Mouse (Mus musculus) T-helper 1 cell (primary cell): ENCODE measurements around the gene Nrp2.

ENCODE experiments used
- in situ Hi-C: fragments of 300-600 bp; cut with MboI, MseI; formaldehyde crosslinking; loops from one replicate; pipeline ENCODE4 v1.15.1; 2025; ENCODE audit warnings: high pct_unique_total_duplicates

Gene Nrp2

DNA sequence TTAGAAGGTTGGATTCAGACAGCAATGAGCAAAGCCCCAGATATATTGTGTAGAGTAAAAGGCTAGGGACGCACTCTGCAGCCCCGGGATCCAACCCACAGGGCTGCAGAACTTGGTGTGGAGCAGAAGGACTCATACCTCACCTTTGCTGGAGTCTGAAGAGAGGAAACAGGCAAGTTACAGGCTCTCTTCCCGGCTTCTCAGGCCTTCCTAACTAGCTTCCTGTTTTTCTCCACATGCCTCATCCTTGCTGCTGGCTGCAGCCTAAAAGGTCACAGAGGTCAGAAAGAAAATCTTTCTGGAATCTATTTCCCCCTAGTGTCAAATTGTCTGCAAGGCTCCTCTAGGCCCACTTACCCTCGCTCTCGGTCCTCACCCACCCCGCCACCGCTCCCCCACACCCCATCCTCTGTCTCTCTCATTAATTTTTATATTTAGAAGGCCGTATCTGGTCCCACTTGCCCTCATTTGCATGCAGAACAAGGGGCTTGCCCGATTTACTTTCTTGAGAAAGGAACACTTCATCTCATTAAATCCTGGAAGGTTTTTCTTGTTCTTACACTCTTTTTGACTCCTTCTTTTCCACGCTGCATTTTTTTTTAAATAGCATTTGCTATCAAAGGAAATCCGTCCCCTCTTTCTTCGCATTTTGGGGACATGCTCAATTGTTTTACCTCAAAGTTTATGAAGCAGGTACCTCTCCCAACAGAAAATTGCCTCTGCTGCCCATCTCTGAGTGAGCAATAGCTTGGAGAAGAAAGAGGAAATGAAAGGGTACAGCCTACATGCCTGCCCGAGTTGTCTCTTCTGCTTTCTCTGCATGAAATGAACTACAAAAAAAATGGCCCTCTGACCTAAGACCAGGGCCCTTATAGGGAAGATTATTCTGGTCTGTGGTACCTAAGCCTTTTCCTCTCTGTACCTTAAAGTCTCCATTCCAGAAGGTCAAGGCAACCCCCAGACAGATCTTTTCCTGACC, 17.9 kb downstream of the Nrp2 start:
- in situ Hi-C loops: loop anchor here (25.0 kb wide), 1 partner anchor 1584 kb away; no protein-coding TSS in a partner anchor

DNA sequence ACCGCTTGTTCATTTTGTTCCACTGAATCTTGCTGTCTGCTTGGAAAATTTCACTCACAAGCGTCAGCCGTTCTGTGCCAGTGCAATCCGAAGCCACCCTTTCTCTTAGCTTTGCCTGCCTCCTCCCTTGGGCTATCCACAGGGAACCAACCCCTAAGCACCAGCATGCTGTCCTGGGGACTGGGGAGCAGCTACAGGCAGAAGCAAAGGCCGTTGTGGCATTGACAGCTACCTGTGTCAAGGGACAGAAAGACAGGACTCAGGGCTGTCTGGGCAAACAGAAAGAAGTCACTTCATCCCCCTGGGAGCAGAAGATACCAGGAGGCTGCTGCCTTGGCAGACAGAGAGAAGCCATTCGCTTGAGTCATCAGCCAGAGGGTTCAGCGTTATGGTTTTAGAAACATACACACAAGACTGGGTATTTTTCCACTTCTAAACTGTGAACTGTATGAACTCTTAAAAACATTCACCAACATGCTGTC, 18.7 kb downstream of the Nrp2 start:
- in situ Hi-C loops: loop anchor here (25.0 kb wide), 1 partner anchor 1584 kb away; no protein-coding TSS in a partner anchor

DNA sequence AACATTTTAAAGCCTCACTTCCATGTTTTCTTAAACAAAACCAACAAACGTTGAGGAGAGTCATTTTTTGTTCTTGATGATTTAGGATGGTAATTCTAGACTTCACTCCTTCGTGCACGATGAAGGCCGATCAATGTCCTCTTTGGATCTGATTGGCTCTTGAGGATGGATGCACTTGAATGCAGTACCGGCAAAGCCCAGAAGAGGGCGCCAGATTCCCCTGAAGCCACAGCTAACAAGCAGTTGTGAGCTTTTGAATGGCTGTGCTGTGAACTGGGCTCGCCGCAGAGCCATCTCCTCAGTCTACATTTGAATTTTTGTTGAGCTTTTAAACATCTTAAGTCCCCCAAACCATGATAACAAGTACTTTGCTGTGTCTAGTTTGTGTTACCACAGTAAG, 19.4 kb downstream of the Nrp2 start:
- in situ Hi-C loops: loop anchor here (25.0 kb wide), 1 partner anchor 1585 kb away; no protein-coding TSS in a partner anchor

DNA sequence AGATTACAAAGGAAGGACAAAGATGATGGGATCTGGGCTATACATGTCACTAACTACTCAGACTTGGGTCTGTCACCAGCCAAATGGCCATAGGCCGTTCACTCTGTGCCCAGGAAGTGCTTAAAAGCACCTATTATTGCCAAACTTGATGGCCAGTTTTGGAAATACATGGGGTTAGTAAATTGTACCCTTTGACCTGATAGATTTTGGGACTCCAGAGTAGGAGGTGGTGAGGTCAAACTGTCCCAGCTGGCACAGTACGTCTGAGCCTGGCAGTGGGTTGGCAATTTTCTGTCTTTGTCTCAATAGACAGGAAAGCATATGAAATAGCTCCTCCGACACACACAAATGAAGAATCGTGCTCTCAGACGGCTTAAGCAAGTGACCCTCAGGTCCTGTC, 20.8 kb downstream of the Nrp2 start:
- in situ Hi-C loops: loop anchor here (25.0 kb wide), 1 partner anchor 1587 kb away; no protein-coding TSS in a partner anchor

DNA sequence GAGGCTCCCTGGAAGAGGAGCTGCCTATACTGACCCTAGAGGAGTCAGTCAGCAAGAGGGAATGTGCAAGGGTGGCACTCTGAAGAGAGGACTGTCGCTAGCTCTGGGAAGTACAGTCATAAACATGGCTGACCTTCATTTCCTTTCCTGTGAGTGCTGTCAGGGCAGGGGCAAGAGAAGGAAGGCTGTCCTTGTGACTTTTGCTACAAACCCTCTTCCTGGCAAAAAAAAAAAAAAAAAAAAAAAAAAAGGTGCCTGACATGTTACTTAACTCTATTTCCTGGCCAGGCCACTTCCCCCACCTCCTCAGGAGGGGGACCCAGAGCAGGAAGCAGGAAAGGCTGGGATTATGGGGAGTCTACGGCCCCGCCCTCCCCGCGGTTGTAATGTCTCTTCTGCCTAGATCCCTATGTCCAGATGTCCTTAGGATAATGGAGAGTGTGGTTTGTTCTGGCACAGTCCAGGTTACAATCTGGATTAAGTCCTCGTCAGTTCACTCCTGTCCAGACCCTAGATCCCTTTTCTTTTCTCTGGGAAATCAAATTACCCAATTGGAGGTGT, 21.5 kb downstream of the Nrp2 start:
- in situ Hi-C loops: loop anchor here (25.0 kb wide), 1 partner anchor 1587 kb away; no protein-coding TSS in a partner anchor

DNA sequence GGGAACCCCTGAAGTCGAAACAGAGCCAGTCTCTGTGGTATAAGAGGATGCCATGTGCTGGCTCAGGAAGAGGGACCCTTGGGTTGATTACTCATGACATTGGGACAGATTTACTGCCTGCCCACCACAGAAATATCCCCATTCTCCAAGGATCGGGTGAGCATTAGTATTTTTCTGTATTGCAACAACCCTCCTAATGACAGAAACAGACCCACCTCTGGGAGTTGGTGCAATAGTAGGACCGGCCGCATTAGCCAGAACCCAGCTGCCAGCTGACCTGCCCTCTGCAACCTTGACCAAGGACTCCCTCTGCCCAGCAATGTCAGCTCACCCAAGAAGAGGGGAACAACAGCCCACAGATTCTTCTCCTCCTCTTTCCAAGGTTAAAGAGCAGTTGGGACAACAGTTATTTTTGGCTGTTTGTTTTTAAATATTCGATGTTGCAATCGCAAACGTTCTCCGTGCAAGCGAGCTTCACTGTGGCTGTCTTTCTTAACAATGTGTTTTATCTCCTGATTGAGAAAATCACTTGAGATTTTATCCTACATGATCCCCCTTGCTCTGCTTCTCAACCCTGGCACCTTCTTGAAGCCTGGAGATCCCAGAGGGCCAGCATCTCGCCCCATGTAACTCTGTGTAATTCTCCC, 22.1 kb downstream of the Nrp2 start:
- in situ Hi-C loops: no loop called here

DNA sequence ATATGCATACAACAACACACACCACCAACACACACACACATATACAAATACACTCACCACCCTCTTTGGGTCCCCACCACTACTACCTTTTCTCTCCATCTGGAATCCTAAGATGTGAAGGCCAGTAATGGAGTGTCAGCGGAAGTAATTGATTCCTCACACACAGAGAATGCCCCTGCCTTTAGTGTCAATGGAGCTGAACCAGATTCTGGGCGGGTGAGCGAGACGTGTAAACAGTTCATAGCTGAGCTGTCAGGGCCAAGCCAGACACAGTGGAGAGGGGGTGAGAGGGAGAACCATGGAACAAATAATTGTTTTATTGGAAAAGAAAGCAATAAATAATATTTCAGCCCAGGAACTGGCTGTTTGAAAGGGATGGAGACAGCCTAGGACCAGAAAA, 24.1 kb downstream of the Nrp2 start:
- in situ Hi-C loops: no loop called here

DNA sequence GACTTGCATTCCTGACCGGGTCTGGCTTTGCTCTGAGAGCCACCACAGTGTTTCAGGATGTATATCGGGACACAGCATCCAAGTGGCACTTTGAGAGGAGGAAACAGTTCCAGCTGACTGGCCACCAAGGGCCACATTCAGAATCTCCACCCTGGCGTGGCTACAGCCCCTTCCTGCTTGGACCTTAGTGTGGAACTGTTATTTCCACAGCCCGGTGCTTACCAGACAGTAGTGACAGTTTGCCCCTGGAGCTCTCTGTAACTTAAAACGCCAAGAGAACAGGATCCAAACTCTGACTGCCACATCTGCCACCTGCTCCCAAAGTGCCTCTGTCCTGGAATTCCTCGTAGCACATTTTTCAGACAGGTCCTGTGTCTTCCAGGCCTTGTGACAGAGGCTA, 25.3 kb downstream of the Nrp2 start:
- in situ Hi-C loops: no loop called here

DNA sequence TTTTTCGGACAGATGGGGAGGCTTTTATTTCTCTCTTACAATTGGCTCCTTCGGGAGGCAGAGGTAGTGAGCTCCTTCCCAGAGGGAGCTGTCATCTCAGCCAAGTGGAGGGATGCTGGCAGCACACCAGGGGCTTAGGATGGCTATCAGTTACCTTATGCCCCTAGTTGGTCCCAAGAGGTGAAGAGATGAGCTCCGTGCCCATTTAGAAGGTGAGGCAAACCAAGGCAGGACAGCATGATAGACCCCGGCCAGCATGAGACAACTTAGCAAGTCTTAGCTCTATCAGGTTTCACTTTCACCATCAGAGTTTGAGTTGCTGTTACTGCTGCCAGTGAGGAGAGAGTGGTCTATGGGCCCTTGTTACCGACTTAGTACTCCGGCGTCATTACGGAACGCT, 25.8 kb downstream of the Nrp2 start:
- in situ Hi-C loops: no loop called here

DNA sequence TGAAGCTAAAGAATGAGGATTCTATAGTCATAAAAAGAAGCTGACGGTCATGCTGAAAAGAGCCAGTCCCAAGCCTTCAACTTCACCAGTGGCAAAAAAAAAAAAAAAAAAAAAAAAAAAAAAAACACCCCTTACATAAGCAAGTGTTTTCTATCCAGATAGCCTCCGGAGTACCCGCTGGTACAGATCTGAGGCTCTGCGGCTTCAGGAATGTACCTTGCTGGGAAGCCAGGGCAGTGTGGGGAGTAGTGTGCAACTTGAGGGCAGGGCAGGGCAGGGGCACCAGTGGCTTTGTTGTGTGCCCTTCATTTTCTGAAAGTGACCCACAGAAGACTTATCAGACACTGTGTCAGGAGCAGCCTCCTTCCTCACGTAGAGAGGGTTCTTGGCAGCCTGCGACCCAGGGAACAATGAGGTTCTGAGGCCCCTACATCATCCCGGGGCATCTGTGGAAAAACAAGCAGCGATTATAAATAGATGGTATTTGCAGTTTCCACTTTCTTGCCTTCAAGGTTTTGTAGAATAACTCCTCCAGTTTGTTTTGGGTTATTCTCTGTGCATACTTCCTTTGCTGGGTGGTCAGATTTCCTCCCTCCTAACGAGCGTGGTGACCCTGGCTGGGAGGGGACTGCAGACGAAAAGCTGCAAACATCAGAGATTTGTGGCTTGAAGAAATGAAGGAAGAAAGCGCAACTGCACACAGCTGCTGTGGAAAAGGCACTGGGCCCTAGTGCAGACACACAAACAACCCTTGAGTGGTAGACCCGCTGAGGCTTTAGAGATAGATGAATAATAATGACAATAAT, 26.5 kb downstream of the Nrp2 start:
- in situ Hi-C loops: no loop called here

DNA sequence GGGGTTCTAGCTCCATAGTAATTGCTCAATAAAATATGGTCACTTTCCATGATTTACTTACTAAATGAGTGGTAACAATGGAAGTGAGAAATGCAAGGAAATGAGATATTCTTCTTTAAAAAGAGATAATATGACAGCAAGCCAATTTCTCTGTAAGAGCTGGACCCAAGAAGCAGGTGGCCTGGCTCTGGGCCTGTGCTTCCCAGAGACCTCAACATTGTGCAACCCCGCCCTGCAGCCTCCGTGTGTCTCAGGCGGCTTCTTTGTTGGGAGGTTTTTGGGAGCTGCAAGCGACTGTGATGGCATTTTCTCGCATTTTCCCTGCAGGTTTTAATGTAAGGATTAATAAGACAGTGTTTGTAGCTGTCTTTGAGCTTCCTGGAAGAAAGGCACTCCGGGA, 29.0 kb downstream of the Nrp2 start:
- in situ Hi-C loops: no loop called here

DNA sequence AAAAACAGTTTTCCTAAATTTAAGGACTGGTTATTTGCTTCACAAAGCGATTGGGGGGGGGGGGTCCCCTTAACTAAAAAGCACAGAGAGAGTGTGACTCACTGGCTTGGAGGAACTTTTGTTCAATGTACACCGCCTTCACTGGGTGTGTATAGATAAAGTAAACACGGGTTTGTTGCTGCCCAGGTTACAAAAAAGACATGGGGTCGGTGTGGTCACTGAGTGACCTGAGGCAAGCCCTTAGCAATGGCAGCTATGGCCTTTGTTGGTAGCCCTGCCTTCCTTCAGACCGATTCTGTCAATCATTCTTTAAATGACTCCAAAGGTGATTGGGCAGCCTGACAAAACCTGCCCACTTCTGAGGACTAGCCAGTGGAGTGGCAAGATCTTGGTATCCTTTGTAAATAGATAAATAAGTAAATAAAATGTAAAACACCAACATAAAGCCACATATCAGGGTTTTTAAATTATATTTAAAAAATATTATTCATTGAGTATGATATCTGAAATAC, 31.4 kb downstream of the Nrp2 start:
- in situ Hi-C loops: no loop called here

DNA sequence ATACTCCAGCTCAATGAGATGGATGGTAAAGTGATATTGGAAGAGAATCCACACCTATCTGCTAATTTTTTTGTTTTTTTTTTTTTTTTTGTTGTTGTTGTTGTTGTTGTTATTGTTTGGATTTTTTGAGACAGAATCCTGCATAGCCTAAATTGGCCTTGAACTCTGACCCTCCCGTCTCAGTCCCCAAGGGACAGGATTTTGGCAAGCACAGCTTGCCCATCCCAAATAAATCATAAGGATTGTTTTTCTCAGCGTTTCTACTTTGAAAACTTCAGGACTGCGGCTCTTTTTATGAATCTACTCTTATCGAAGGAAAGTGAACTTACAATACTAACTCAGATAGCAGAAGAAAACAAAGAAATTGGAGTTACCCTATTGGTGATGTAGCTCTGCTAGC, 31.9 kb downstream of the Nrp2 start:
- in situ Hi-C loops: no loop called here

DNA sequence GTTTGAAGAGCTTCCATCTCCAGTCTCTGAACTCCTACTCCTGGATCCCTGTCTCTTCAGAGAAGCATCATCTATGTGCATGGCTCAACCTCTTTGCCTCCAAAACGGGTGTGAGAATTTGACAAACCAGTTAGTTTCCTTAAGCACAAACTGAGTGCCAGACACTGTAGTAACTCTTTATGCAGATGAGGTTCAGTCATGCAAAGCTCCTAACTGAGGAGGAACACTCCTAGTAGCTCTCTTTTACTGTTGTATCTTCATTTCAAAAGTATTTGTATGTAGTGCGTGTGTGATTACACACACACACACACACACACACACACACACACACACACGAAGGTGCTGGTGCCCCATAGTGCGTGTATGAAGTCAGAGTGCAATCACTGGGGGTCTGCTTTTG, 32.8 kb downstream of the Nrp2 start:
- in situ Hi-C loops: no loop called here

DNA sequence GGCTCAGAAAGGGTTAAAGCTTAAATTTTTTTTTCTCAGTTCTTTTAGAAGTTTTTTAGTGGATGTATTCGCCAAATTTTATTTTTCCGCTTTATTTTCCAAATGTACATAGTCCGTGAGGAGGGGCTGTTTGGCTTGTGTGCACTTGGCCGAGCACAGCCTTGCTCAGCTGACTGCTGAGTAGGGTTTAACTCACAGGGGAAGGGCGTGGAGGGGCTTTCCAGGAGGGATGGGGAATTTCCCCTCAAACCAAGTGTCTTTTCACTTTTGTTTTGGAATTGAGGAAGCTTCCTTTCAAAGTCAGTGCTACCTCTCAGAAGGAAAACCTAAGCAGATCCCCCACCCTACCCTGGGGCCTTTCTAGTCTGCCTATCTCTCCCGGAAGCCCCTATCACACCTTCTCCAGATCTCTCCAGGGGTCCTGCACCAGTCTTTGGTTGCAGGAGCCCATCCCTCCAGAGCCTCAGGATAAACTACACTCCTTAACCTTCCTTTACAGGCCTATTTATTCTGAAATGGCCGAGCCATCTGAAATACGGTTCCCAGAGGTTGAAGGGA, 33.4 kb downstream of the Nrp2 start:
- in situ Hi-C loops: no loop called here

DNA sequence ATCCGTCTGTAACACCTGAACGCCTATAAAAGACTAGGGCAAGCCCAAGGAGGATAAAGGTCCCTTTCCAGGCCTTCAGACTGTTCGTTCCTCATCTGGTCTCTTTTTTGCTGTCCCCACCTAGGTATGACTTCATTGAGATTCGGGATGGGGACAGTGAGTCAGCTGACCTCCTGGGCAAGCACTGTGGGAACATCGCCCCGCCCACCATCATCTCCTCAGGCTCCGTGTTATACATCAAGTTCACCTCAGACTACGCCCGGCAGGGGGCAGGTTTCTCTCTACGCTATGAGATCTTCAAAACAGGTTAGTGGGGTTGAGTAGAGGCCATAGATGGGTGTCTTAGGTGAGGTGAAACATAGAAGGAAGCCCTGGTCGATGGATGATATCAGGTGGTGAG, 35.1 kb downstream of the Nrp2 start:
- in situ Hi-C loops: no loop called here

DNA sequence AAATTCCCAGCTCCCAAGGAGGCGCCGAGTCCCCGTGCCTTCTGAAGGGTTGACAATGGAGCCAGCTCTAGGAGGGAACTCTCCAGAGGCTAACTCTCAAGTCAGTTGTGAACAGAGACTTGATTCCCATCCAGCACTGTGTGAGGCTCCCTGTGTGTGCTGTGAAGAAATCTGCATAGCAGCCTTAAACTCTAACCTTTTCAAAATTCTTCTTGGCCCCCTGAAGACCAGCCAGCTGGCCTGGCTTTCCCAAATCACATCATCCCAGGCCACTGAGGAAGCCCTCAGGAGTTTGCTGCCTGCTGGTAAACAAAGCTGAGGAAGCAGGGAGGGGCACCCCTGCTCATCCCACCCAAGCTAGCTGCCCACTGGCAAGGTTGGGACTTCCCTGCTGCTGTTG, 39.0 kb downstream of the Nrp2 start:
- in situ Hi-C loops: no loop called here

DNA sequence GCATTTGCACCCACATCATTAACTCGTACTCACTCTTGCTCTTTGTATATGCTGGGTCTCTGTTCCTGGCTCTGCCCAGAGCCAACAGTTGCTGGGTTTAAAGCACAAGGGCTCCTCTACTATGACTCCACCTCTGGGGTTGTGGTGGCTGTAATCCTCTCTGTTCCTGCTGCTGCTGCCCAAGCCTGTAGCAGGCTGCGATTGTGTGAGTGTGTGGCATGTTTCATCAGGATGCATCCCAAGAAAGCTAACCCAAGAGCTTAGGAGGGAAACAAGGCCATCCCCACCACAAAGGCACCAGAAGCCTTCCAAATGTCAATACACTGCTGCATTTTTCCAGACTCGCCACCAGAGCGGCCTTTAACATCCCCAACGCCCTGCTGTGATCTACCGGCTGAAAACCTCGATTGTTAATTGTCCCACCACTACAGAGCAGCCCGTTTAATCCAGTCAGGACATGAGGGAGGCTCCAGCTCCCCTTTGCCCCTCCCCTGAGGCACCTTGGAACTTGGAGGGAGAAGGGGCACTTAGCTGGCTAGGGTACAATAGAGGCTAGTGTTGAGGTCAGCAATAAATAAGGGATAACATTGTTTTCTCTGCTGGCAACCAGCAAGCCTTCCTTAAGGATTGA, 40.1 kb downstream of the Nrp2 start:
- in situ Hi-C loops: no loop called here

DNA sequence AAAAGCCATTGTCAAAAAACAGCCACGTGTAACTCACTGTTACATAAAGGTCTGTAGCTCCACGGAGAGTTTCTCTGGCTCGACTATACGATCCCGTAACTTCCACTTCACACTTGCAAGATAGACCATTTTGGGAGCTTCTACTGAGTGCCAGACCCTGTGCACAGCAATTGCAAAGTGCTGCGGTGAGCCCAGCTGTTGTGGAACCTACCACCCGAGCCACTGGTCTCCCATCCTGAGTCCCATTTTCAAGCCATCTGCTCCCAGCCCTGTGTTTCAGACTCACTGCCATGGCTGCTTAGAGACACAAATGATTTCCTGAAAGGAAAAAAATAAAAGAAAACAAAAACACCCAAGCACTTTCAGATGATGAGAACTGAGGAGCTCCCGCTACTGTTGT, 42.8 kb downstream of the Nrp2 start:
- in situ Hi-C loops: no loop called here

DNA sequence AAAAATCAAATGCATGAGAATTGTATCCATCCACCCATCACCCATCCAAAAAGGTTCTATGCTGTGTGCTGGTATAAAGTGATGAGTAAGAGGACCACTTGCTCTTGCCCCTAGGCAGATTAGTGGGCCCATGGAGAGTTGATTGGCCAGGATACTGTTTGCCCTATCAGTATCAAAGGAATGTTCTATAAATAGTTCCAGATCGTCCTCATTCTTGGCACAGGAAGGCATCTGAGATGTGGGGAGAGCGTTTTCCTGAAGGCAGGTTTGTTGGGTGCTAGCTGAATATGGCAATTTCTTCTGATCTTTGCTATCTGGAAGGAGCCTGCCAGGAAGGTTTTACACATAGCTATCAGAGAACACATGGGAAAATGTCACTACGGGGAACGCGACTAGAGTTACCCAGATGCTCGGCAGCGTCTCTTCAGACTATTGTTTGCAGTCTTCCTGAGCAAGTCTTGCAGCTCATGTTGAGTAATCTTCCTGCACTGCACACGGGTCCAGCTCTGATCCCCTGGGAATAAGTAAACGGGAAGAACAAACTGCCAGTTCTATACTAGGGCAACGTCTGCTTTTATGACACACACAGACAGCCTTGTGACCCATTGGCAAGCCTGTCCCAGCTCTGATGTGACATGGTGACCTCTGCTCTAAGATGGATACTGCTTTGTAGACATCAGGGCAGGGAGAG, 44.5 kb downstream of the Nrp2 start:
- in situ Hi-C loops: no loop called here
